Comparison of ENCODE assay signal across 8 mouse cellular contexts in the genomic region with DNA sequence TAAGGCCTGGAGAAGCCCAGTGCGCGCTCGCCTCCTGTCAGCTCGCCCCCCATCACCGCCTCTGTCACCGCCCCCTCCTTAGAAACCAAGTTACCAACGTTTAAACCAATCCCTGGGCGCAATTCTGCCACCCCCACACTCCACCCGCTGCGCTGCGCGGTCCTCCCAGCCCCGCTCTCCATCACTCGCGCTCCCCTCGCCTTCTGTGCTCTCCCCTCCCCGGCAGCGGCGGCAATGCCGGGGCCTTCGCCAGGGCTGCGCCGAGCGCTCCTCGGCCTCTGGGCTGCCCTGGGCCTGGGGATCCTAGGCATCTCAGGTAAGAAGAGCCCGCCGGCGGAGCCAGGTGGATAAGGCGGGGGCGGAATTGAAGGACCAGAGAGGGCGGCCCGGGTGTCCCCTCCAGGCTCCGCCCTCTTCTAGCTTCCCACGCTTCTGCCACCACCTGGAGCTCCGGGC. TPM values are rescaled to one million over a fixed set of nuclear protein-coding genes. Genes with fewer than 3 reads are reported as not detected.
DNase-seq lines count a peak whose midpoint lies in the region; ATAC-seq and TF ChIP-seq lines count a peak whose summit lies in the region.

TSS of gene Icam5 (plus strand) at position 178 of the 456 bp plus-strand sequence.

- TF ChIP-seq POLR2A in lung, adult 2 months (IDR thresholded peaks at IDR 0.05; ENCODE audit: borderline replicate concordance, extremely low read depth, low read depth, low read length), result no peak
- no peak for TF ChIP-seq POLR2A in bone marrow macrophage, adult 2 months (IDR thresholded peaks at IDR 0.05; ENCODE audit: borderline replicate concordance, low read depth, low read length)

- H3K27me3 ChIP-seq in liver, postnatal 0 days (ENCODE audit: insufficient read depth, low read length), result peaks cover 55% of the 10 kb centered on the region

- H3K36me3 ChIP-seq in liver, postnatal 0 days (replicated peaks; ENCODE audit: insufficient read depth, low read length), result peaks cover 16% of the 10 kb centered on the region

- WGBS in lung, adult 2 months, result under 1% methylated on average over 35 of the region's 35 CpGs
- WGBS in liver, postnatal 0 days (ENCODE audit: insufficient replicate concordance), result 1% methylated on average over 34 of the region's 35 CpGs

- H3K4me1 ChIP-seq in lung, adult 2 months (ENCODE audit: control insufficient read depth, insufficient read depth, low read length), result peaks cover 14% of the 10 kb centered on the region
- 0 out of 2 replicates have a peak, but pooled peaks cover 4% of the 10 kb centered on the region for H3K4me1 ChIP-seq in bone marrow macrophage, adult 2 months (ENCODE audit: control insufficient read depth, insufficient read depth, low read length)
- H3K4me1 ChIP-seq in liver, postnatal 0 days (ENCODE audit: insufficient read depth), result peaks cover 62% of the 10 kb centered on the region

- H3K27ac ChIP-seq in bone marrow macrophage, adult 2 months (ENCODE audit: insufficient read depth, low read depth, low read length), result peak within 1 kb of the TSS; percentile 73
- H3K27ac ChIP-seq in liver, postnatal 0 days (ENCODE audit: low read depth), result peak within 1 kb of the TSS; percentile 87

- peak within 1 kb of the TSS; percentile 98 for H3K4me2 ChIP-seq in liver, postnatal 0 days (ENCODE audit: low read depth, low read length)

- TF ChIP-seq EP300 in liver, postnatal 0 days (IDR thresholded peaks at IDR 0.05; ENCODE audit: low read depth), result no peak

- no peak for TF ChIP-seq CTCF in lung, adult 2 months (IDR thresholded peaks at IDR 0.05; ENCODE audit: insufficient read depth, low read length)
- no peak for TF ChIP-seq CTCF in bone marrow macrophage, adult 2 months (IDR thresholded peaks at IDR 0.05; ENCODE audit: low read depth, low read length)
- no peak for TF ChIP-seq CTCF in liver, postnatal 0 days (IDR thresholded peaks at IDR 0.05; ENCODE audit: low read depth)

- peak; percentile 48 for ATAC-seq in frontal cortex, adult (ENCODE audit: low TSS enrichment)
- ATAC-seq in liver, postnatal 0 days, result no peak
- no peak for ATAC-seq in activated CD4-positive, CD25-positive, alpha-beta regulatory T cell, adult 4 months

- peak within 1 kb of the TSS; percentile 72 for H3K4me3 ChIP-seq in lung, adult 2 months (replicated peaks; ENCODE audit: extremely low read depth, low read depth, low read length)
- peak within 1 kb of the TSS; percentile 66 for H3K4me3 ChIP-seq in bone marrow macrophage, adult 2 months (ENCODE audit: insufficient read depth, low read length)
- H3K4me3 ChIP-seq in liver, postnatal 0 days (ENCODE audit: low read depth, low read length), result peak within 1 kb of the TSS; percentile 55

- H3K9ac ChIP-seq in liver, postnatal 0 days (replicated peaks), result peak within 1 kb of the TSS; percentile 44

- no peaks in the 10 kb centered on the region for H3K9me3 ChIP-seq in liver, postnatal 0 days (ENCODE audit: low read length)

- no peak for DNase-seq in lung, adult 2 months
- no peak for DNase-seq in lung, postnatal 14 days
- DNase-seq in layer of hippocampus, adult 8-10 months (ENCODE audit: low spot score in 2 of 2), result peak; percentile 83 to 87
- peak; percentile 55 for DNase-seq in liver, postnatal 0 days
- DNase-seq in spleen, postnatal 10 days (ENCODE audit: low spot score in 2 of 2), result peak; percentile 65 to 66

RNA-seq across cellular contexts. Expression of gene Icam5, which starts in this region (rescaled TPM):
- polyA plus RNA-seq in lung, adult 2 months (2012; rRNA removed), result 0.69 and 0.77 TPM in 2 replicates
- polyA plus RNA-seq in bone marrow macrophage, adult 2 months (2012; ENCODE audit: insufficient read depth, insufficient read length, missing spikeins), result 0.31 TPM in 1 of 2 replicates, not detected in the other
- 100 to 1,000 TPM; 302 to 315 (median 304) TPM for total RNA-seq in layer of hippocampus, adult 8-10 months (2022)
- polyA plus RNA-seq in liver, postnatal 0 days (2015; fragmentation: Nextera tagmentation; extraction: Ambion mirVana), result 0.05 and 0.08 TPM in 2 replicates
- not detected for polyA plus RNA-seq in activated CD4-positive, CD25-positive, alpha-beta regulatory T cell, adult 4 months (2017; shearing (Covaris generic))

Comparison
In these comparisons a context has a peak if more than half of its experiments do, and no peak if none do; other contexts are left out.
1. Peak in DNase-seq, H3K4me3 ChIP-seq, H3K27ac ChIP-seq, H3K9ac ChIP-seq and H3K4me2 ChIP-seq in liver, postnatal 0 days; RNA of the gene not detected or under 1 TPM.
2. DNase-seq: peak in layer of hippocampus, adult 8-10 months (2 of 2) and spleen, postnatal 10 days (2 of 2); none in lung, adult 2 months (single experiment) and lung, postnatal 14 days (single experiment).
3. Peak in every context shown above with its lines, with median percentiles within 50 percentile points of each other: H3K4me3 ChIP-seq.